In genomic region chr13:115287371-115287770, GRCm38 (mm10) we compare ENCODE assay signal across 9 mouse cellular contexts.
DNase-seq lines count a peak whose midpoint lies in the region; ATAC-seq lines count a peak whose summit lies in the region.
"Had no signal": no experiment of that assay in that cellular context is flagged by ENCODE, and none has a peak within 500 bp of the region (broad histone marks: within the 10 kb centered on the region; RNA-seq: fewer than 3 reads in every experiment).

No protein-coding gene starts in this region.

- WGBS in embryonic facial prominence, embryonic 14.5 days = 35% methylated on average over 3 of the region's 3 CpGs

- no peaks in the 10 kb centered on the region for H3K9me3 ChIP-seq in embryonic facial prominence, embryonic 14.5 days (ENCODE audit: control insufficient read depth, low read length)

- no peaks in the 10 kb centered on the region for H3K4me1 ChIP-seq in embryonic facial prominence, embryonic 14.5 days (ENCODE audit: control insufficient read depth, insufficient read depth, low read length)

- no peak overlapping the region for H3K27ac ChIP-seq in embryonic facial prominence, embryonic 14.5 days (replicated peaks; ENCODE audit: low read depth, low read length)

- H3K4me2 ChIP-seq in embryonic facial prominence, embryonic 14.5 days (ENCODE audit: low read depth, low read length) = no peak overlapping the region

- no peak overlapping the region for H3K9ac ChIP-seq in embryonic facial prominence, embryonic 14.5 days (ENCODE audit: low read depth, low read length)

- no peak overlapping the region for H3K4me3 ChIP-seq in embryonic facial prominence, embryonic 14.5 days (ENCODE audit: low read depth, low read length)
- H3K4me3 ChIP-seq: erythroblast, embryonic 14.5 days had no signal

- intact Hi-C loops in heart, postnatal 10 days (cut with DNase I) = loop anchor here (2.0 kb wide), 1 partner anchor 1427 kb away; no protein-coding TSS in a partner anchor

- H3K27me3 ChIP-seq in embryonic facial prominence, embryonic 14.5 days (replicated peaks; ENCODE audit: control insufficient read depth, insufficient read depth, low read length) = no peaks in the 10 kb centered on the region

- peak; percentile 3 to 4 for DNase-seq in heart, postnatal 10 days
- DNase-seq in heart, adult 18-20 months = no peak
- DNase-seq in lung, postnatal 10 days = peak; percentile 5
- no peak for DNase-seq in lung, adult 18-20 months
- DNase-seq in embryonic facial prominence, embryonic 14.5 days (ENCODE audit: low spot score) = peak; percentile 92
- peak; percentile 23 for DNase-seq in retina, adult 2 months (ENCODE audit: low read depth, low spot score)
- DNase-seq in thymus, postnatal 25 days = no peak
- DNase-seq in ovary, adult 18-20 months (ENCODE audit: low spot score) = no peak

- ATAC-seq in embryonic facial prominence, embryonic 14.5 days (ENCODE audit: low read depth) = no peak

- no peaks in the 10 kb centered on the region for H3K36me3 ChIP-seq in embryonic facial prominence, embryonic 14.5 days (ENCODE audit: control insufficient read depth, insufficient read depth, low read length)

Comparison
In these comparisons a context has a peak if more than half of its experiments do, and no peak if none do; other contexts are left out.
1. DNase-seq: peak in heart, postnatal 10 days (2 of 2), lung, postnatal 10 days (single experiment), embryonic facial prominence, embryonic 14.5 days (single experiment) and retina, adult 2 months (single experiment); none in heart, adult 18-20 months (0 of 2), lung, adult 18-20 months (0 of 2), thymus, postnatal 25 days (single experiment) and ovary, adult 18-20 months (single experiment).